Mouse (Mus musculus) ES-E14 (cell line): ENCODE measurements around the gene Klk8. TPM values are rescaled to one million over a fixed set of nuclear protein-coding genes. Genes with fewer than 3 reads are reported as not detected.

ENCODE experiments used
- DNase-seq: peaks from one replicate; pipeline ENCODE4 v3.0.0-alpha.2; 2013; ENCODE audit warnings: low read depth, low spot score
- H3K27ac ChIP-seq: 2 replicates; pipeline ENCODE4 v1.5.1; 2012; ENCODE audit warnings: low read depth, mild to moderate bottlenecking, low read length, moderate library complexity, mixed read lengths; ENCODE audit not compliant: poor library complexity, insufficient read depth, severe bottlenecking
- H3K36me3 ChIP-seq: 2 replicates; pipeline ENCODE4 v1.6.1; 2012; ENCODE audit warnings: mild to moderate bottlenecking, low read length, moderate library complexity, mixed read lengths; ENCODE audit not compliant: control insufficient read depth, poor library complexity, insufficient read depth, severe bottlenecking
- H3K4me1 ChIP-seq, 2 experiments: fragments of 150-350 bp in 1 of 2; sonication (generic) in 1 of 2; 2 replicates each; pipeline ENCODE4 v1.6.1; 2012; ENCODE audit warnings: low read length in 2 of 2, mild to moderate bottlenecking in 1 of 2, mixed read lengths in 1 of 2; ENCODE audit not compliant: control insufficient read depth in 2 of 2, insufficient read depth in 2 of 2, poor library complexity in 1 of 2
- H3K4me3 ChIP-seq, 2 experiments: fragments of 150-350 bp in 1 of 2; sonication (generic) in 1 of 2; 2 replicates each; pipeline ENCODE4 v1.5.1; 2012; ENCODE audit warnings: low read length in 2 of 2, low read depth in 1 of 2, mild to moderate bottlenecking in 1 of 2, mixed read lengths in 1 of 2; ENCODE audit not compliant: insufficient read depth in 1 of 2, poor library complexity in 1 of 2, severe bottlenecking in 1 of 2
- H3K9ac ChIP-seq: 2 replicates; pipeline ENCODE4 v1.6.1; 2012; ENCODE audit warnings: low read depth, mild to moderate bottlenecking, low read length, mixed read lengths; ENCODE audit not compliant: poor library complexity, insufficient read depth, severe bottlenecking
- H3K9me3 ChIP-seq: fragments of 150-350 bp; sonication (generic); 2 replicates; pipeline ENCODE4 v1.6.1; 2012; ENCODE audit warnings: low read depth, mild to moderate bottlenecking, low read length; ENCODE audit not compliant: control insufficient read depth, insufficient read depth
- CHD2 ChIP-seq: IDR thresholded peaks from 2 replicates; pipeline ENCODE4 v1.6.1; 2014; ENCODE audit warnings: mild to moderate bottlenecking, low read depth, low read length, inconsistent platforms
- HCFC1 ChIP-seq: IDR thresholded peaks from 2 replicates; pipeline ENCODE4 v1.6.1; 2012; ENCODE audit warnings: low read length, inconsistent platforms, borderline replicate concordance; ENCODE audit not compliant: insufficient read depth
- MAFK ChIP-seq: IDR thresholded peaks from 2 replicates; pipeline ENCODE4 v1.6.1; 2014; ENCODE audit warnings: mild to moderate bottlenecking, low read depth, low read length, inconsistent platforms; ENCODE audit not compliant: insufficient read depth
- ZC3H11A ChIP-seq: IDR thresholded peaks from 2 replicates; pipeline ENCODE4 v1.6.1; 2012; ENCODE audit warnings: low read depth, mild to moderate bottlenecking, inconsistent platforms, low read length, borderline replicate concordance
- ZNF384 ChIP-seq: IDR thresholded peaks from 2 replicates; pipeline ENCODE4 v1.6.1; 2012; ENCODE audit warnings: low read depth, low read length, inconsistent platforms
- in situ Hi-C, 2 experiments: fragments of 600-800 bp; cut with MboI; formaldehyde crosslinking; loops; one replicate each; pipeline ENCODE4 v1.15.1; 2025; ENCODE audit warnings: low sequenced_read_pairs in 2 of 2, inconsistent platforms in 1 of 2; ENCODE audit not compliant: unreplicated experiment in 2 of 2
- total RNA-seq: library from RNA; depleted of rRNA; stranded (reverse); fragments of 300-350 nt; gene quantifications from 2 replicates; pipeline ENCODE4 v1.2.3, GENCODE M21; 2012

The Klk8 gene
- total RNA-seq, 1 experiment: 24.9 TPM

GRCm38 (mm10) chr7:43782275-43783265, 14.8 kb upstream of the Klk8 start:
- peak overlapping the region; percentile 67 for H3K9ac ChIP-seq
- no peaks in the 10 kb centered on the region for H3K36me3 ChIP-seq
- H3K27ac ChIP-seq: no peak overlapping the region
- H3K9me3 ChIP-seq: no peaks in the 10 kb centered on the region
- in situ Hi-C loops: no loop called here
- H3K4me3 ChIP-seq: peak overlapping the region; percentile 45 to 56; a peak in 3 of 4 replicates
- TF ChIP-seq MAFK (peak; percentile 51; the same call in 1 of the 2 replicates), HCFC1 (peak; percentile 36; the same call in 1 of the 2 replicates), ZC3H11A (no peak)
- DNase-seq: peak; percentile 90
- H3K4me1 ChIP-seq: peaks cover 0 to 19% of the 10 kb centered on the region in 2 experiments; a peak in 3 of 4 replicates

- H3K27ac ChIP-seq: no peak overlapping the region
- peaks cover 0 to 16% of the 10 kb centered on the region in 2 experiments; a peak in 3 of 4 replicates for H3K4me1 ChIP-seq
- TF ChIP-seq CHD2 (no peak), ZC3H11A (no peak), ZNF384 (no peak), HCFC1 (no peak), MAFK (no peak)
- in situ Hi-C loops: no loop called here
- H3K9ac ChIP-seq: no peak overlapping the region
- no peak overlapping the region for H3K4me3 ChIP-seq
- H3K36me3 ChIP-seq: no peaks in the 10 kb centered on the region
- H3K9me3 ChIP-seq: no peaks in the 10 kb centered on the region
- no peak for DNase-seq
These were observed 12.1 kb upstream of the Klk8 start for GRCm38 (mm10) chr7:43785286-43785685.

GRCm38 (mm10) chr7:43788096-43788495, 9.3 kb upstream of the Klk8 start:
- H3K4me1 ChIP-seq: no peaks in the 10 kb centered on the region; a peak in 1 of 4 replicates
- no peaks in the 10 kb centered on the region for H3K9me3 ChIP-seq
- no peak overlapping the region for H3K27ac ChIP-seq
- no peak for TF ChIP-seq CHD2
- TF ChIP-seq MAFK: no peak
- TF ChIP-seq ZNF384: no peak
- no peak for TF ChIP-seq HCFC1
- no peak for TF ChIP-seq ZC3H11A
- DNase-seq: no peak
- H3K4me3 ChIP-seq: no peak overlapping the region
- H3K36me3 ChIP-seq: no peaks in the 10 kb centered on the region
- H3K9ac ChIP-seq: no peak overlapping the region
- in situ Hi-C loops: no loop called here

- Histone ChIP-seq H3K36me3 (no peaks in the 10 kb centered on the region), H3K4me1 (no peaks in the 10 kb centered on the region), H3K4me3 (no peak overlapping the region), H3K9me3 (no peaks in the 10 kb centered on the region), H3K9ac (no peak overlapping the region), H3K27ac (no peak overlapping the region)
- in situ Hi-C loops: no loop called here
- TF ChIP-seq MAFK (no peak), CHD2 (no peak), ZNF384 (no peak), HCFC1 (no peak), ZC3H11A (no peak)
- DNase-seq: no peak
These were observed 8.1 kb upstream of the Klk8 start for GRCm38 (mm10) chr7:43789295-43789694.
